In the genomic region with DNA sequence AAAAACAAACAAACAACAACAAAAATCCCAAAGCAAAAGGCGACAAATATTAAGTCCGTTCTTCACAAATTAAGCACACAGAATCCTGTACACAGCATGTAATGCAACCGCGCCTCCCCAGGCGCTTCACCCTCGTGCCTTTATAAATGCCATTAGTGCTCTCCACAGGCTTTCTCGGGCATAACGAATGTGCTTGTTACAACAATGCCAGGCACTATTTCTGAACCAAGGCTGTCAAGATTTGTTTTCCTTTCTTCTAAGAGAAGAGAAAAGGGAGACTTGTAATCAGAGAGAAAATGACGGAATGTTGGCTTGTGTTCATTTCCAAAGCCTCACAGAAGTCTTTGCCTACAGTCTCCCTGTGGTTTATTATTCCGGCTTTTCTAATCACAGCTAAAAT, we compare ENCODE assay signal across 12 mouse cellular contexts.
DNase-seq lines count a peak whose midpoint lies in the region; ATAC-seq and TF ChIP-seq lines count a peak whose summit lies in the region.
"Had no signal": no experiment of that assay in that cellular context is flagged by ENCODE, and none has a peak within 500 bp of the region (broad histone marks: within the 10 kb centered on the region; RNA-seq: fewer than 3 reads in every experiment).

No protein-coding gene starts in this region.

- ATAC-seq in forebrain, embryonic 16.5 days = peak; percentile 90
- ATAC-seq in neural tube, embryonic 14.5 days (ENCODE audit: low read depth) = peak; percentile 63; the same call in 1 of the 2 replicates
- no peak for ATAC-seq in erythroblast, adult 5-6 weeks (replicated peaks; ENCODE audit: low FRiP score, poor library complexity, severe bottlenecking)

- peaks cover 13% of the 10 kb centered on the region for H3K4me1 ChIP-seq in forebrain, embryonic 16.5 days (replicated peaks; ENCODE audit: control insufficient read depth, insufficient read depth, low read length)
- H3K4me1 ChIP-seq in neural tube, embryonic 14.5 days (ENCODE audit: control insufficient read depth, insufficient read depth, low read length) = peaks cover 7% of the 10 kb centered on the region; the same call in 1 of the 2 replicates
- H3K4me1 ChIP-seq in thymus, adult 2 months (replicated peaks; ENCODE audit: control insufficient read depth, insufficient read depth, low read length) = no peaks in the 10 kb centered on the region

- WGBS in forebrain, embryonic 16.5 days = 7% methylated on average over 10 of the region's 10 CpGs
- WGBS in neural tube, embryonic 14.5 days = 24% methylated on average over 10 of the region's 10 CpGs
- WGBS in thymus, adult 2 months = 85% methylated on average over 10 of the region's 10 CpGs

- intact Hi-C loops in left cerebral cortex, postnatal 4 days (cut with DNase I) = no loop called here

- peak overlapping the region; percentile 22 for H3K4me3 ChIP-seq in forebrain, embryonic 16.5 days (replicated peaks; ENCODE audit: low read length)
- H3K4me3 ChIP-seq in neural tube, embryonic 14.5 days (ENCODE audit: low read depth, low read length) = no peak overlapping the region
- H3K4me3 ChIP-seq in thymus, adult 2 months (ENCODE audit: control insufficient read depth, insufficient read depth, low read length) = no peak overlapping the region

- no peaks in the 10 kb centered on the region for H3K36me3 ChIP-seq in forebrain, embryonic 16.5 days (ENCODE audit: control insufficient read depth, insufficient read depth)
- H3K36me3 ChIP-seq in neural tube, embryonic 14.5 days (ENCODE audit: control insufficient read depth, insufficient read depth, low read length) = no peaks in the 10 kb centered on the region
- no peaks in the 10 kb centered on the region for H3K36me3 ChIP-seq in thymus, adult 2 months (ENCODE audit: control insufficient read depth, insufficient read depth, low read length)

- peak overlapping the region; percentile 32; the same call in 1 of the 2 replicates for H3K9ac ChIP-seq in forebrain, embryonic 16.5 days (replicated peaks; ENCODE audit: low read depth, low read length)
- H3K9ac ChIP-seq in neural tube, embryonic 14.5 days (replicated peaks; ENCODE audit: low read depth, low read length) = no peak overlapping the region

- no peaks in the 10 kb centered on the region for H3K9me3 ChIP-seq in forebrain, embryonic 16.5 days (ENCODE audit: control insufficient read depth, low read length)
- no peaks in the 10 kb centered on the region for H3K9me3 ChIP-seq in neural tube, embryonic 14.5 days (ENCODE audit: control insufficient read depth, low read length)

- H3K27me3 ChIP-seq in forebrain, embryonic 16.5 days (replicated peaks; ENCODE audit: control insufficient read depth, insufficient read depth, low read length) = no peaks in the 10 kb centered on the region
- no peaks in the 10 kb centered on the region for H3K27me3 ChIP-seq in neural tube, embryonic 14.5 days (ENCODE audit: control insufficient read depth, insufficient read depth, low read length)
- no peaks in the 10 kb centered on the region for H3K27me3 ChIP-seq in thymus, adult 2 months (ENCODE audit: control insufficient read depth, insufficient read depth, low read length)

- H3K4me2 ChIP-seq in forebrain, embryonic 16.5 days (ENCODE audit: low read length) = peak overlapping the region; percentile 48
- peak overlapping the region; percentile 23; the same call in 1 of the 2 replicates for H3K4me2 ChIP-seq in neural tube, embryonic 14.5 days (ENCODE audit: low read depth, low read length)
- H3K4me2 ChIP-seq: heart, embryonic 11.5 days had no signal

- TF ChIP-seq CTCF in thymus, adult 2 months (IDR thresholded peaks at IDR 0.05; ENCODE audit: borderline replicate concordance, control insufficient read depth, extremely low read depth, insufficient read depth, low read length, poor library complexity) = no peak

- DNase-seq in embryo, embryonic 11 days = peak; percentile 24
- DNase-seq in embryo, embryonic 10 days (ENCODE audit: low spot score) = no peak
- peak; percentile 16 for DNase-seq in left cerebral cortex, postnatal 4 days
- no peak for DNase-seq in left cerebral cortex, adult 18-20 months (ENCODE audit: low spot score in 2 of 2)
- no peak for DNase-seq in thymus, adult 2 months
- DNase-seq: adrenal gland, postnatal 36 days; liver had no signal

- TF ChIP-seq POLR2A in thymus, adult 2 months (IDR thresholded peaks at IDR 0.05; ENCODE audit: control insufficient read depth, extremely low read depth, insufficient read depth, low read length, poor library complexity) = no peak

- H3K27ac ChIP-seq in forebrain, embryonic 16.5 days (ENCODE audit: low read length) = no peak overlapping the region
- no peak overlapping the region for H3K27ac ChIP-seq in neural tube, embryonic 14.5 days (ENCODE audit: low read depth, low read length)
- H3K27ac ChIP-seq in thymus, adult 2 months (ENCODE audit: control insufficient read depth, insufficient read depth, low read length) = no peak overlapping the region
- H3K27ac ChIP-seq: macrophage had no signal

Comparison
In these comparisons a context has a peak if more than half of its experiments do, and no peak if none do; other contexts are left out.
1. DNase-seq: peak in embryo, embryonic 11 days (single experiment) and left cerebral cortex, postnatal 4 days (single experiment); none in embryo, embryonic 10 days (single experiment), left cerebral cortex, adult 18-20 months (0 of 2) and thymus, adult 2 months (single experiment).